Mouse (Mus musculus): ENCODE measurements at regions not wholly inside any gene's neighbourhood (a gene's known extent, or its start where the extent isn't known, plus 50 kb on each side); places are given as distances from the start of the nearest gene placed in this dataset.

DNA sequence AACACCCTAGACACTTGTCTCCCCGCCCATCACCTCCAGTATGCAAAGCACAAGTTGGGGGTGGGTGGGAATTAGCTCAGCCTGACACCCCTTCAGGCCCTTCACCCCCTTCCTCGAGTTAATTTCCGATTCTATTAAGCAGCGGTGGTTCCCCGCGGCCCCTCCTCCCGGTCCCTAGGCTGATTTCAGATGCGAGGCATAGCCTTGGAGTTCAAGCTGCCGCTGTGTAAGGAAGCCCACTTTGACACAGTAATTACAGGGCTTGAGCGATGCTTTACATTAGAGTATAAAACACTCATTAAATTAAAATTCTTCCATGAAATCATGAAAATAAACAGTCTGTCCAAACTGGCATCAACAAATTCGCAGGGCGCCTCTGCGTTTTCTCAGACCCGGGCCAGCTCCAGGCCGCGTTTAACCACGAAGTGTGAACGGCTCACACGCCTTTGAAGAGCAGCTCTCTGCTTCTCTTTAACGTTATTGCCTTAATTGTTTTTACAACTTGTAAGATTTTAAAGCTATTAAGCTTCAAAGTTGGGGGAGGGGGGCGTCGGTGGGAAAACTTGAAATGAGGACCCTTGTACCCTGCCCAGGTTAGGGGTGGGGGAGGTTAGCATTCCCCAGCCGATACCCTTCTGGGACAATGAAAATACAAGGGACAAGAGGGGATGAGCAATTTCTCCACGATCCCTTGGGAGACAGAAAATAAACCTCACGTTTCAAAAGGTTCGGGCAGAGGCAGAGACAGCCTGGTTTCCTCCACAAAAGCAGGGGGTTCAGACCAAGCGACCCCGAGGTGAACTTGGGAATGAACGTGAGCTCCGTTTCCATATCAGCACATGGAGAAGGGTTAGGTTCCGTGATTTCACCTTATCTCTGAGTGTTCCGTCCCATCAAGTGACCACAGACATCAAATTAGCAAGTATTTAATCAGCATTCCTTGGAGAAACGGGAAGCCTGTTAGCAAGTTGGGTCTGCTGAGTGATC, 114.4 kb downstream of the Dicer1 start:
- no peak for DNase-seq (ENCODE audit: inconsistent ontology term)

DNA sequence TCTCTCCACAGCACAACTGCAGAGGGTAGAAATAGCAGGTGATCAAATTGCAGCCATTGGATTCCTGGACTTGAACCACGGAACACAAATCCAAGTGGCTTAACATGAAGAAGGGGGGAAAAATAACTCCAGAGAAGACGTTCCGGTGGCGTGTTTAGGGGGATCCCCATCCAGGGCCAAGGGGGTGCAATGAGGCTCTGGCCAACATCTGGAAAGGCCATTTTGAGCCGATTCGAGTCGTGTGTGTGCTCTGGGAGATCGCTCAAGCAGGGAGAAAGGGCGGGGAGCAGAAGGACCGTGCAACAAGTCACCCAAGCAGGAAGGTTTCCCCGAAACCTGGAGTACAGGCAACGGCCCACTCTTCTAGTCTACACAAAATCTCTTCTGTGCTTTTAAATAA, 115.3 kb downstream of the Dicer1 start:
- no peak for DNase-seq (ENCODE audit: inconsistent ontology term)

DNA sequence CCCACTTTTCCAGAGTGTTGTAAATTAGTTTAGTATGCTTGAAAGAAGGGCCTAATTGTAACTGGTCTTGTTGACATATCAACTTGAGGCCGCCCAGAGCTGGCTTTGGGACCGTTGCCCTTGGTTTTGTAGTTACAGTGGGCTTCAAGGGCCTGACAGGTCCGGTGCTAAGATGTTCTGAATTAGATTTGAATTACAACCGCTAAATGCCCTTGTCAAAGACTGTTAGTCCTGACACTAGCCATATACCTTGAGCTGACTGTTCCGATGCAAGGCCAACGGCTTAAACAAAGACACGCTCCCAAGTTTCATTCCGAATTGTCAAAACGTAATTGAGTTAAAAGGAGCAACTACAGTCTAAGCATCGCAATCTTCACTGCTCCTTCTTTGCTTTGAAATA, 116.9 kb downstream of the Dicer1 start:
- no peak for DNase-seq (ENCODE audit: inconsistent ontology term)

DNA sequence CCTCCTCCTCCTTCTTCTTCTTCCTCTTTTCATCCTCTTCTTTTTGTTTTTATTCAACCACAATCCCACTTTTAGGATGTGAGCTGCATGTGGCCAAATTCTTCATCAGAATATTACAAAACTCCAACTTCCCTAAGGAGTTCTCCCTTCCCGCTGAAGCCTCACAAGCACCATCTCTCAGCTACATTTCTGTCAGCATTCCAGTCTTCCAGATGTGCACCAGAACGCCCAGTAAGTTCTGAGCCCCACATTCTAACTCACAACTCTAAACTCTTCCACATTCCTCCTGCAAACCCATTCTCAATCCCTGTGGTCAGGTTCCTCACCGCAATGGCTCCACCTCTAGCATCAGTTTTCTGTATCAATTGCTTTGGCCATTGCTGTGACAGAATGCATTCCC, 121.2 kb downstream of the Dicer1 start:
- DNase-seq (ENCODE audit: inconsistent ontology term), result no peak

DNA sequence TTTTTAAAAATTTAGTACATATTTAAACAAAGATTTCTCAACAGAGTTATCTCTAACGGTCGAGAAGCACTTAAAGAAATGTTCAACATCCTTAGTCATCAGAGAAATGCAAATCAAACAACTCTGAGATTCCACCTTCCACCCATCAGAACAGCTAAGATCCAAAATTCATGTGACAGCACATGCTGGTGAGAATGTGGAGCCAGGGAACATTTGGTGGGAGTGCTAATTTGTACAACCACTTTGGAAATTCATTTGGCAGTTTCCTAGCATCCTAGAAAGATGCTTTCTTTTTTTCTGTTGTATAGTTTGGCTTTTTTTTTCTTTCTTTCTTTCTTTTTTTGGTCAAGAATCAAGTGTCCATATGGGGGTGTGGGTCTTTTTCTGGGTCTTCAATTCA, 122.3 kb downstream of the Dicer1 start:
- no peak for DNase-seq (ENCODE audit: inconsistent ontology term)

DNA sequence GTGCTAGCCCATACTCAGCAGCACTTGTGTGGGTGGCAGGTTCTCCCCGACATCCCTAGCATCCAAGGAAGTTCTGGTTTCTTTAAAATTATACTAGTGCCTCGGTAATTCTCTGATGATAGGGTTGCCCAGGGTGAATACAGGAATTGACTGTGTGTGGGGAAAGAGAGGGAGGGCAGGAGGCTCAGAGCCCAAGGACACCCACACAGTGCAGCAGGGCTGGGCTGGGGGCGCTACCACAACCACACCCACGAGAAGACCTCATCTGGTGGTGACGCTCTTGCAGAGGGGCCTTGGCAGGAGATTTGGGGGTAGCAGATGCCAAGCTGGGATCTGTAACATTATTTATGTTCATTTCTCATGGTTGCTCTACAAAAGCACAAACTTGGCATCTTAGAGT, 125.7 kb downstream of the Dicer1 start:
- no peak for DNase-seq (ENCODE audit: inconsistent ontology term)

DNA sequence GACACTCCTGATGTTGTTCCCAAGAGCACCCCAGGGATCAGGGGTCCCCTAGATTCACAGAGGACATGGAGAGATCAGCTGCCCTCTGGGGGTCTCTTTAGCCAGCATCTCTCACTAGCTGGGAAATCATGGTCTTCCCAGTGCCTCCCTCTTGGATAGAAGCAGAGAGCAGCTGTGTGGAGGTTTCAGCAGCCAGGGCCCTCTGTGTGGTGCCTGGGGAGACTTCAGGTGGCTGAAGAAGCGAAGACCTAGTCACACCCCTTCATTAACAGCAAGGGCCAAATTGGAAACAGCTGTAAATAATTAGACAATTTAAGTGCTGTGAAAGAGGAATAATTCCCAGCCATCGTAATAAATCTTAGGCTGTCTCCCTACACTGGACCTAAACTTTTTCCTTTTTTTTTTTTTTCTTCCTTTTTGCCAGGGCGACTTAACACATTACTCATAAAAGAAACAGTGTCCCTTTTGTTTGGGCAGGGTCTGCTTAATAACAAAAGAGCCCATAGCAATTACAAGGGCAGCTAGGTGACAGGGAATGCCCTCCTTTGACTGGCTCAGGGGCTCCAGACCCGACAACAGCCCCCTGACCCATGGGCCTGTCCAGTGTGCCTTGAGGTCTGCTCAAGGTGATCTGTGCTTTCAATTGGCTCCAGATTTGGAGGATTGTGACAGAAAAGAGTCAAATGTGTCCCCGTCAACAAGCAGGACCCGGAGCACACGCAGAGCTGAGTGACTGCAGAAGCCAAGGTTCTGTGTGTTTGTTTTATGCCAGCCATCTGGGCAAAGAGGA, 127.7 kb downstream of the Dicer1 start:
- no peak for DNase-seq (ENCODE audit: inconsistent ontology term)

DNA sequence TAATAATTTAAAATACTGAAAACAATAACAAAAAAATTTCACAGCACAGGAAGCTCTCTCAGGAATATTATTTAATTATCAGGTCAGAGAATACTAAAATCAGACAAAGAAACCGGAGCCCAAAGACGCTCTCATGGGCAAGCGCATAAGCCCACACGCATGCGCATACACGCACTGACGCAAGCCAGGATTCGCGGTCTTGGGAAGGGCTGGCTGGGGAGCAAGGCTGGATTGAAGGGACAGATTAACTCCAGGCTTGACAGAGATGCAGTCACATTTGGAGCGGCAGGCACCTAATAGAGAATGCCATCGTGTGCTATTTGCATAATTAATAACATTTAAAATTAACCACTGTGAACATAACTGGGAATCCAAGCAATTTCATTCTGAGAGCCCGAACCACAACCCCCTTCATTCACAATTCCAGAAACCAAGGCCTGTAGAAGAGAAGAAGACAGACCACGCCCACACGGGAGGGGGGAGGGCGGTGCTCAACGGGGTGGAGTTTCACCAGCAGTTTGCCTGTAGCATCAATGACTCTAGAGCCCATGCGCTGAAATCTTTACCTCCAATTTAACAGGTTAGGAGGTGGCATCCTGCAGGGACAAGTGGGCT, 134.5 kb downstream of the Dicer1 start:
- DNase-seq (ENCODE audit: inconsistent ontology term), result peak; percentile 92

DNA sequence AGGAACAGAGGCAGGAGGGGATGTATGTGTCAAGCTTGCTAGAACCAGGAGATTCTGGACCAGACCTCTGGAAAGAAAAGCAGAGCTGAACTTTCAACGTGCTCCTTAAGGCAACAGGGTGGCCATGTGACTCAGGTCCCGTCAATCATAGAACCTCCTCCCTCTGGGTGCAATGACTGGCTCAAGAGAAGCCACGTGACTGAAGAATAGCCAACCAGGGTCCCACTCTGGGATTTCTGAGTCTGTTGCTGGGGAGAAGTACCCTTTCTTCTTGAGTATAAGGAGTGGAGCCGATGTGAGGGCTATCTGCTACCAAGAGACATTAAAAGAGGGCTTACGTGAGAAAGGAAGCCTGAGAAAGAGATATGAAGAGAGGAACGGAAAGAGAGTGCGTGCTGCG, 137.5 kb downstream of the Dicer1 start:
- DNase-seq (ENCODE audit: inconsistent ontology term), result no peak

DNA sequence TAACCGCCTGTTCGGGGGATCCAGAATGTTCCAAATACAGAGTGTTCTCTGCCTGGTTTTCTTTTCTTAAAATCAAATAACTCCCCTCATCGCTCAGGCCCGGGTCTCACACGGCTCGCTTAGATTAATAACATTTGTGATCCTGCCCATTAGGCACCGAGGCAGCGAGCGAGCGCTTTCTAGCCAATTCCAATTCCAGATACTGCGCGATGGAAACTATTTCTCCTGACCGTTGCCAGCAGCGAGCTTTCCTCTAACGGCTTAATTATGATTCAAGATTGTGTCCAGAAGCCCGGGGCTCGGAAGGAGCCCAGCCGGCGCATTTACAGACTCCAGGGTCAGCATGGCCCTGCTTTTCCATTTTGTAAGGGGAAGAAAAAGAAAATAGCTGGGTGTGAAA, 136.6 kb upstream of the Gsc start:
- peak; percentile 58 for DNase-seq (ENCODE audit: inconsistent ontology term)

DNA sequence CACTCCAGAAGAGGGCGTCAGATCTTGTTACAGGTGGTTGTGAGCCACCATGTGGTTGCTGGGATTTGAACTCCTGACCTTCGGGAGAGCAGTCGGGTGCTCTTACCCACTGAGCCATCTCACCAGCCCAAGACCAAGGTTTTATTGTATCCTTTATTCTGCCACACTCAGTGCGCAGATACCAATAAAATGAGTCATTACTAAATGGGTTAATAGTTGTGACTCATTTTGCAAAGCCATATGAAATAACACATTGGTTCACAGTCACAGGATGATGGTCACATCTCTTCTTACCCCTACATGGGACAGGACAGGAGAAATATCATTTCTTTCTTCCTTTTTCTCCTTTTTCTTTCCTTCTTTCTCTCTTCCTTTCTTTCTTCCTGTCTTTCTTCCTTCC, 135.8 kb upstream of the Gsc start:
- peak; percentile 65 for DNase-seq (ENCODE audit: inconsistent ontology term)

DNA sequence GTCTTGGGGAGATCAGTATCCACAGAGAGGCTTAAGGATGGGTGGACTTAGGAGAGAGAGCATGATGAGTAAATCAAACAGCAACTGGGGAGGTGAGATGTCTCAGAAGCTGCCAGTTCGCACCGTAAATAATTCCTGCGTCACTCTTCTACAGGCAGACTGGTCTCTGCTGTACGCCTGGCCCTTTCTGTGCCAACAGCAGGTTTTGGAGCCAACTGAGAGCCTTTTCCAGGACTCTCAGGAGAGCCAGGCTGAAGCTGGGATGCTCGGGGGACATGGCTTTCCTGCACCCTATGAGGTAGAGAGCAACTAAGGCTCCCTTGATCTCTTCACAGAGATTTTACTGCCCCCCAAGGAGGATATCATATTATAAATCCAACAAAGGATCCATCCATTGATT, 134.3 kb upstream of the Gsc start:
- DNase-seq (ENCODE audit: inconsistent ontology term), result no peak

DNA sequence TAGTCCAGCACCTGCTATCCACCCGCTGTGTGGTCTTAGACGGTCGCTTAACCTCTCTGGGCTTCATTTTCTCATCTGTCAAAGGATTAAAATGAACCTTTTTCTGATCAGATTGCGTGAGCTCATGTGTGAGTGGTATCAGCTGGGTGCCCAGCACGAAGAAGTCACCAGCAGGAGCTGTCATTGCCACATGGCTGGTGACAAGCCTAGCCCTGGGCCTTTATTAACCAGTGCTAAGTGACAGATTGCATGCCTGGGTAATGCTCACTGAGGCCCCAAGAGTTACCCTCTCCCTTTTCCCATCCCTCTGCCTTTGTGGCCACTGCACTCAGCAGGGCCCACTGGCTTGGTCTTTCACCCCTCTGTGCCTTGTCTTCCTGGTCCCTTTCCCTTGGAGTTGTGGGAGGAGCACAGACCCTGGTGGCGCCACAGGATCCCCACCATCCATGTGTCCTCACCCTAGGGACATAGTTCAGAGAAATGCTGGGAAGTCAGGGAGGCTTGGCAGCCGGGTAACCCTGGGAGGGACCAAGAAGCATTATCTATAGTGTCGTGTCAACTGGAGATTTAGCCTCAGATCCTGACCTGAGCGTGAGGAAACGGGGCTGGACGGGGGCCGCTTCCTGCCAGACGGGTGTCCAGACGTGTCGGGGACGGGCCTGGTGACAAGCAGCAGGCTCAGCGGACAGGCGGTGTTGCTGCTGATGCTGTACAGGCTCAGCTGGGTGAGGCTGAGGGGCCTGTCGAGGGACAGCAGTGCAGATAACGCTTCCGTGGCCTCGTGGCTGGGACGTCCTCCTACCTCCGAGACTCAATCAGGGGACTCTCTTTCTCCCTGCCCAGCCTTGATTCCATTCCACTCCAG, 132.6 kb upstream of the Gsc start:
- no peak for DNase-seq (ENCODE audit: inconsistent ontology term)

DNA sequence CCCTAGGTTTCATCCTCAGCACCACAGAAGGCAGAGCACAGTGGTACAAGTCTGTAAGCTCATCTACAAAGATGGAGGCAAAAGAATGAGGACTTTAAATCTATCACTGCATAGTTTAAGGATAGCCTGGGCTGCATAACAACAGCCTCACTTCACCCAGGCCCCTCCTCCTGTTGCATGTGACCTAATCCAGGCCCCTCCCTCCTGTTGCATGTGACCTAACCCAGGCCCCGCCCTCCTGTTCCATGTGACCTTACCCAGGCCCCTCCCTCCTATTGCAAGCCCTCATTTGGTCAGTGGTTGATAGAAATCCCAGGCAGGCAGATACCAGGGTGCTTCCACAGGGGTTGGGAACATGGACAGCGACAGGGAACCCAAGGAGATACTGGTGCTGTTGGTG, 124.9 kb upstream of the Gsc start:
- no peak for DNase-seq (ENCODE audit: inconsistent ontology term)

DNA sequence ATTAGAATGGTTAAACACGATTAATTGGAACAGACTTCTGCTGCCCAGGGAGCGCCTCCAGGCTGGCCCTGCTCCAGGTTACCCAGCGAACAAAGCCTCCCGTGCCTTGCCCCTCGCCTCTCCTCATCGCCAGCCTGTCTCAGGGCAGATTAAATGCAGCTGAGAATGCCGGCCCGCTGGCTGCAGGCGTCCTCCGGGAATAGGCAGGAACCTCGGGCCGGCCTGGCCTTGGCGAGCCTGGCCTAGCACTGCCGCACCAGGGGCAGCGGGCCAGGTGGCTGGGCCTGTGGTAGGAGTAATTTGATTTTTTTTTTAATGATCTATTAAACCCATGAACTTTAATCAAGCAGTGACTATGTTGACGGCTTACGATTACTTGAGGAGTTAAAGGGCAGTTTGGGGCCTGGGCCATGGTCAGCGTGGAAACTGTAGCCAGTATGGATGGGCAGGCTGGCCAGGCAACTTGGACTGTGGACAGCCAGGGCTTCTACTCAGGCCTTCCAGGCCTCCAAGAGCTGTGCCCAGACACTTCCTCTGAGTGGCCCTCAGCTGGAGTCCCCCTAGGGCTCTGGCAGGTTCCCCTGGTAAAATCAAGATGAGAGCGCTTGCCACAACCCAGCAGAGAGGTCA, 120.5 kb upstream of the Gsc start:
- DNase-seq (ENCODE audit: inconsistent ontology term), result peak; percentile 87

DNA sequence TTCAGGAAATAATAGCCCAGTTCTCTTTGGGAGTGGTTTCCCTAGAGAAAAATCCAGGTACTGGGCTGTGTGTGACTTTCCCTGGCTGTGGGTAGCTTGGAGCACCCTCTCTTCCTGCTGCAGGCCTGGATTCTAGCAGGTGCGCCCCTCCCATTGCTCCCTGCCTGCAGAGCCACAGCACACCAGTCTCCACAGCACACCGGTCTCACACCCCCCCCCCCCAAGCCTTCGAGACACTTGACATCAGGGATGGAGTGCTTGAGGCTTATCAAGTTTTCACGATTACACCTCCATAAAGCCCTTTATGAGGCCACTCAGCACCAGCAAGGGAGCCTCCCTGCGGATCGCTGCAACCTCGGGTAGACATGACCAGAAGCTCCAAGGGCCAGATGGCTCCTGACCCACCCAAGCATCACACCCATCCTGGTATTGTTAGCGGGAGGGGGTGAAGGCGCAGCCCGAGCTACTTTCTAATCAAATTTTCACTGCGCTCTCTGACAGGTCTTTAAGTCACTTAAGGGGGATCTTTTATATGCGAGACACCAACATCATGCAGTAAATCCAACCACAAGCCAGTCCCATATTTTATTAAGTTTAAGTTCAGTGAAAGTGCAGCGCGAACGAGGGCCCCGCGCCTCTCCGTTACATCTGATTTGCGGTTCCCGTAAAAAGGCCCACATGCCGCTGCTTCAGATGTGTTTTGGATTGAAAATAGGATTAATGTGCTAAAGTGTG, 119.8 kb upstream of the Gsc start:
- no peak for DNase-seq (ENCODE audit: inconsistent ontology term)

DNA sequence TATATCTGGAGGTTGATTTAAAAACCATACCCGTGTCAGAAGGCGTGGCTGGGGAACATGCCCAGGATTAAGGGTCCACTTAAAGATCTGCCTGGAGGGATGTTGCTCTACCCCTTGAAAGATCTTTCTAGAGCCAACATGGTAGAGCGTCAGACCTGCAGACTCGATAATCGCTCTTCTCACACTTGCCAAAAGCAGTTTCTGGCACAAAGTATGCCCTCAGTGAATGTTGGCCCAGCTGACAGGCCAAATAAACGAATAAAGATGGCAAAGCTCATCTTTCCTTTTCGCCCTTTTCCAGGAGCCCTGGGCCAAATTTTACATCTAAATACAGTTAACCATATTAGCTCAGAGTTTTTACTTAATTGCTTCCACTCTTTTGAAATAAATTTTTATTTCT, 118.4 kb upstream of the Gsc start:
- DNase-seq (ENCODE audit: inconsistent ontology term), result no peak

DNA sequence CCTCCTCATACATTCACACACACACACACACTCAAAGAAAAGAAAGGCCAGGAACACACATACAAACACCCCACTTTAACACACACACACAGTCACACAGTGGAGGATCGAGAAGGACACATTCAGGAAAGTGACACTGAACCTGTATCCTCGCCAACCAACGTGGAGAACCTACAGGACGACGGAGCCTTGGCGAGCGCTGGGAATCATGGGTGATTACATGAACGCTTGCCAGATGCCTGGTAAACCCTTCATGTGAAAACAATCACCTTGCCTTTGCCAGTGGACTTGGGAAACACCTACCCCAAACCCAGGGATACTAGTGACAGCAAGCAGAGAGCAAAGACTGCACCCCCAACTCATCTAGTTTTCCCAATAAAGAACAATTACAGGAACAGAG, 117.2 kb upstream of the Gsc start:
- DNase-seq (ENCODE audit: inconsistent ontology term), result no peak

DNA sequence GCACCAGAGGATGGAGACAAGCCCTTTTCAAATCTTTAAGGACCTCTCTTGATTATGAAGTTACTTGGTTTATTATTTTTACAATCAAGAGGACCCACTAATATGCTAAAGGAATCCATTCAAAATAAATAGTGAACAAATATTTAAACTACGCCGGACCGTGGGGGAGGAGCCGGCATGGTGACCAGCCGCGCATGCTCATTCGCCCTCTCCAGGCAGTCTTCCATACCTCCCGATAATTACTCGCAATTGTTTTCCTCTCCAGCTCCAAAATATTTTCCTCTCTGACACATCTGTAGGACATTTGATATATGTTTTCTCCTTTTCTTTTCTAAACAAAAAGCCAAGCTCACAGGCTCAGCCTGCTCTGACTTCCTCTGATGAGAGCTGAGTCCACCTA, 111.3 kb upstream of the Gsc start:
- DNase-seq (ENCODE audit: inconsistent ontology term), result no peak

DNA sequence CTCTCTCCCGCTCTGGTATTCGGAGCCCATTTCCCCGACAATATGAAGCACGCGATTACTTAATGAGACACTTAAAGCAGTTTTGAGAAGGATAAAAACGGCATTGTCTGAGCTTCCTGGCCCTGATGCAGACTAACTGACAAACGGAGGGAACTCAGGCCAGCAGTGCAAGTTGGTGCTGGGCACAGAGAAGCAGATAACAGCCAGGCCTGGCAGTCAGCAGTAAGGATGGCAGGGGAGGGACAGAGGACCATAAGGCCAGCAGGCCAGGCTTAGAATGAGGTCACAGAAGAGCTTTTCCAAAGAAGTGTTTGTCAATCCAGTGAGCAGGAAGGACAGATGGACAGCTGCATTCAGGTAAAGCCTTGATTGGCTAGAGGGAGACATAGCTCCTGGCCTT, 107.7 kb upstream of the Gsc start:
- peak; percentile 57 for DNase-seq (ENCODE audit: inconsistent ontology term)

Measured in Muller cell, postnatal 12 days (primary cell).